ENCODE assay signal across 15 mouse cellular contexts in genomic region chr16:32174340-32175005, GRCm38 (mm10). TPM values are rescaled to one million over a fixed set of nuclear protein-coding genes. Genes with fewer than 3 reads are reported as not detected.
"Had no signal": no experiment of that assay in that cellular context is flagged by ENCODE, and none has a peak within 500 bp of the region (broad histone marks: within the 10 kb centered on the region; RNA-seq: fewer than 3 reads in every experiment).

No protein-coding gene starts in this region.

- DNase-seq: kidney, postnatal 14 days; lung, embryonic 14.5 days; lung, postnatal 14 days; midbrain, embryonic 14.5 days; right cerebral cortex, postnatal 14 days had no signal

- H3K9ac ChIP-seq: hindbrain, embryonic 15.5 days; limb, embryonic 15.5 days; liver, embryonic 12.5 days; lung, embryonic 14.5 days; neural tube, embryonic 15.5 days; stomach, embryonic 15.5 days had no signal

- ATAC-seq: intestine, embryonic 16.5 days; liver, embryonic 12.5 days had no signal

- H3K36me3 ChIP-seq: hindbrain, embryonic 15.5 days; limb, embryonic 15.5 days; liver, embryonic 12.5 days; neural tube, embryonic 15.5 days; stomach, embryonic 15.5 days had no signal

- H3K4me2 ChIP-seq: hindbrain, embryonic 15.5 days; limb, embryonic 15.5 days; liver, embryonic 12.5 days; lung, embryonic 14.5 days; neural tube, embryonic 15.5 days; stomach, embryonic 15.5 days had no signal

- H3K27ac ChIP-seq: hindbrain, embryonic 15.5 days; left cerebral cortex, adult 2 months; limb, embryonic 15.5 days; liver, embryonic 12.5 days; neural tube, embryonic 15.5 days; stomach, embryonic 15.5 days had no signal

- H3K4me3 ChIP-seq: hindbrain, embryonic 15.5 days; left cerebral cortex, adult 2 months; limb, embryonic 15.5 days; liver, embryonic 12.5 days; myocyte; neural tube, embryonic 15.5 days; stomach, embryonic 15.5 days had no signal

- H3K27me3 ChIP-seq: hindbrain, embryonic 15.5 days; limb, embryonic 15.5 days; liver, embryonic 12.5 days; neural tube, embryonic 15.5 days; stomach, embryonic 15.5 days had no signal

- H3K4me1 ChIP-seq: hindbrain, embryonic 15.5 days; neural tube, embryonic 15.5 days; stomach, embryonic 15.5 days had no signal

- H3K9me3 ChIP-seq: hindbrain, embryonic 15.5 days; limb, embryonic 15.5 days; liver, embryonic 12.5 days; neural tube, embryonic 15.5 days; stomach, embryonic 15.5 days had no signal

RNA-seq across cellular contexts. Expression of gene Bex6, which starts 5.2 kb away (rescaled TPM):
- total RNA-seq: layer of hippocampus, postnatal 25 days; left cerebral cortex, adult 2 months; left cerebral cortex, postnatal 14 days had no signal
- polyA plus RNA-seq: hindbrain, embryonic 15.5 days; intestine, embryonic 16.5 days; lung, embryonic 14.5 days; midbrain, embryonic 14.5 days; myocyte; neural tube, embryonic 15.5 days had no signal

RNA-seq across cellular contexts. Expression of gene Nrros, which starts 9.1 kb away (rescaled TPM):
- polyA plus RNA-seq: myocyte had no signal
